ENCODE assay signal across 8 mouse cellular contexts in the genomic region with DNA sequence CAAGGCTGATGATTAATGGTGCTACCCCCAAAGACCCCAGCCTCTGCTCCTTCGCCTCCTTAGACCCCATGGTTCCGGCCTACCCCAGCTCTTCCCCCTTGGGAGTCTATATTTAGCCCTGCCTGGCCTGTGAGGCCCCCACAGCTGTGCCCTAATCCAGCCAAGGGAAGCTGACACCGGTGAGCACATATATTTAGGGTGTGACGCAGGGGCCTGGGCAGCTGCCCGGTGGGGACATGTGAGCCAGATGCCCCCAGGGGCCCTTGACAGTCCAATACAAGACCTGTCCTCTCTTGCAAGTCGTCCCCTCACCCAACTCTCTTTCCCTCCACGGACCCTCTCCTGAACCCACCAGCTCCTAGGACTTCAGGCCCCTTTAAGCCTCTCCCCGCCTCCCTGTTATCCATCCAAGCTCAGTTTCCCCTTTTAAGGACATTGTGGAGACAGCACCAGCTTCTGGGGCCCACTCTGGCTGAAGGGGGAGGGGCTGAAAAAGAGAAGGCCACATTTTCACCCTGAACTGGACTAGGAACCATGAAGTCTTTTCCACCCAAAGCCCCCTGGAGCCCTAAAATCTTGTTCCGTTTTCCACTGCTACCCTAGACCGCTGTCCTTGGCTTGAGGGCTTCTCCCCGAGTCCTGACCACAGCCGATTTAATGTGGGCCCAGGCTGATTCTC. TPM values are rescaled to one million over a fixed set of nuclear protein-coding genes. Genes with fewer than 3 reads are reported as not detected.
DNase-seq lines count a peak whose midpoint lies in the region; ATAC-seq and TF ChIP-seq lines count a peak whose summit lies in the region.

No protein-coding gene starts in this region.

- WGBS in intestine, embryonic 14.5 days: 56% methylated on average over 12 of the region's 12 CpGs
- 61% methylated on average over 12 of the region's 12 CpGs for WGBS in lung, embryonic 16.5 days
- 41% methylated on average over 12 of the region's 12 CpGs for WGBS in stomach, postnatal 0 days

- TF ChIP-seq EP300 in stomach, postnatal 0 days (optimal IDR thresholded peaks at IDR 0.05): peak; percentile 62

- no peaks in the 10 kb centered on the region for H3K27me3 ChIP-seq in testis, adult 2 months (ENCODE audit: control insufficient read depth, insufficient read depth, low read length)
- no peaks in the 10 kb centered on the region for H3K27me3 ChIP-seq in intestine, embryonic 14.5 days (replicated peaks; ENCODE audit: control insufficient read depth, insufficient read depth, low read length)
- H3K27me3 ChIP-seq in lung, embryonic 16.5 days (ENCODE audit: control insufficient read depth, insufficient read depth, low read depth, low read length): no peaks in the 10 kb centered on the region
- no peaks in the 10 kb centered on the region for H3K27me3 ChIP-seq in stomach, postnatal 0 days (ENCODE audit: control insufficient read depth, insufficient read depth, low read length)

- no peaks in the 10 kb centered on the region for H3K9me3 ChIP-seq in intestine, embryonic 14.5 days (ENCODE audit: control insufficient read depth, low read length)
- no peaks in the 10 kb centered on the region for H3K9me3 ChIP-seq in lung, embryonic 16.5 days (ENCODE audit: control insufficient read depth, low read length)
- H3K9me3 ChIP-seq in stomach, postnatal 0 days (ENCODE audit: control insufficient read depth, low read length): no peaks in the 10 kb centered on the region

- H3K36me3 ChIP-seq in testis, adult 2 months (ENCODE audit: control insufficient read depth, insufficient read depth, low read length): peaks cover 3% of the 10 kb centered on the region; the same call in 1 of the 2 replicates
- peaks cover 37% of the 10 kb centered on the region for H3K36me3 ChIP-seq in intestine, embryonic 14.5 days (ENCODE audit: control insufficient read depth, insufficient read depth, low read length)
- H3K36me3 ChIP-seq in lung, embryonic 16.5 days (ENCODE audit: control insufficient read depth, insufficient read depth, low read length): peaks cover 15% of the 10 kb centered on the region
- H3K36me3 ChIP-seq in stomach, postnatal 0 days (ENCODE audit: control insufficient read depth, insufficient read depth, low read length): peaks cover 21% of the 10 kb centered on the region

- peak overlapping the region; percentile 60 for H3K9ac ChIP-seq in intestine, embryonic 14.5 days (ENCODE audit: low read length)
- peak overlapping the region; percentile 79 for H3K9ac ChIP-seq in lung, embryonic 16.5 days (ENCODE audit: low read length)
- peak overlapping the region; percentile 76 for H3K9ac ChIP-seq in stomach, postnatal 0 days (ENCODE audit: low read length)

- DNase-seq in testis, postnatal 10 days (ENCODE audit: low spot score): no peak
- DNase-seq in gastrocnemius, postnatal 25 days: peak; percentile 89
- no peak for DNase-seq in intestine, embryonic 14.5 days (ENCODE audit: low spot score)
- DNase-seq in stomach, postnatal 0 days (ENCODE audit: low spot score): peak; percentile 47
- DNase-seq in layer of hippocampus, adult 9-11 months: no peak

- ATAC-seq in intestine, embryonic 14.5 days (replicated peaks; ENCODE audit: low FRiP score, low TSS enrichment, low read depth): no peak
- ATAC-seq in lung, embryonic 16.5 days (ENCODE audit: low read depth): peak; percentile 10
- ATAC-seq in stomach, postnatal 0 days (ENCODE audit: low FRiP score, low TSS enrichment): peak; percentile 34
- no peak for ATAC-seq in inflammation-experienced regulatory T-cells, adult 6 months

- no peak for TF ChIP-seq POLR2A in testis, adult 2 months (IDR thresholded peaks at IDR 0.05; ENCODE audit: control insufficient read depth, low read depth, low read length)

- peak overlapping the region; percentile 98 for H3K4me2 ChIP-seq in intestine, embryonic 14.5 days (ENCODE audit: low read length)
- peak overlapping the region; percentile 63 for H3K4me2 ChIP-seq in lung, embryonic 16.5 days (ENCODE audit: low read depth, low read length)
- H3K4me2 ChIP-seq in stomach, postnatal 0 days (replicated peaks; ENCODE audit: low read depth): peak overlapping the region; percentile 92

- H3K27ac ChIP-seq in testis, adult 2 months (ENCODE audit: control insufficient read depth, insufficient read depth, low read depth, low read length): peak overlapping the region; percentile 84; the same call in 1 of the 2 replicates
- peak overlapping the region; percentile 73 for H3K27ac ChIP-seq in intestine, embryonic 14.5 days (ENCODE audit: low read depth)
- H3K27ac ChIP-seq in lung, embryonic 16.5 days (ENCODE audit: low read length): peak overlapping the region; percentile 81
- H3K27ac ChIP-seq in stomach, postnatal 0 days (replicated peaks): peak overlapping the region; percentile 93

- peak overlapping the region; percentile 91 for H3K4me3 ChIP-seq in testis, adult 2 months (ENCODE audit: control insufficient read depth, low read depth, low read length)
- H3K4me3 ChIP-seq in intestine, embryonic 14.5 days (ENCODE audit: low read depth, low read length): peak overlapping the region; percentile 53
- peak overlapping the region; percentile 53 for H3K4me3 ChIP-seq in lung, embryonic 16.5 days (ENCODE audit: low read length)
- peak overlapping the region; percentile 57 for H3K4me3 ChIP-seq in stomach, postnatal 0 days (ENCODE audit: low read depth, low read length)

- H3K4me1 ChIP-seq in testis, adult 2 months (ENCODE audit: control insufficient read depth, insufficient read depth, low read length): peaks cover 38% of the 10 kb centered on the region
- peaks cover 47% of the 10 kb centered on the region for H3K4me1 ChIP-seq in intestine, embryonic 14.5 days (replicated peaks; ENCODE audit: control insufficient read depth, insufficient read depth, low read length)
- peaks cover 45% of the 10 kb centered on the region for H3K4me1 ChIP-seq in lung, embryonic 16.5 days (replicated peaks; ENCODE audit: control insufficient read depth, insufficient read depth, low read length)
- peaks cover 4% of the 10 kb centered on the region for H3K4me1 ChIP-seq in stomach, postnatal 0 days (replicated peaks; ENCODE audit: control insufficient read depth, insufficient read depth)

- no peak for TF ChIP-seq CTCF in testis, adult 2 months (IDR thresholded peaks at IDR 0.05; ENCODE audit: control insufficient read depth, insufficient read depth, insufficient replicate concordance, low read depth, low read length)
- no peak for TF ChIP-seq CTCF in stomach, postnatal 0 days (IDR thresholded peaks at IDR 0.05; ENCODE audit: low read depth)

RNA-seq across cellular contexts. Expression of gene Ehbp1l1, which starts 0.9 kb away (rescaled TPM):
- 105 and 122 TPM in 2 replicates for polyA plus RNA-seq in testis, adult 2 months (2012; rRNA removed)
- 100 to 1,000 TPM; 241 to 266 TPM for total RNA-seq in gastrocnemius, postnatal 25 days (2021)
- 29.6 and 33.6 TPM in 2 replicates for polyA plus RNA-seq in intestine, embryonic 14.5 days (2014; fragmentation: Nextera tagmentation; extraction: Ambion mirVana)
- polyA plus RNA-seq in lung, embryonic 16.5 days (2015; fragmentation: Nextera tagmentation; extraction: Ambion mirVana): 25.3 and 25.9 TPM in 2 replicates
- 28.0 and 29.5 TPM in 2 replicates for polyA plus RNA-seq in stomach, postnatal 0 days (2015; fragmentation: Nextera tagmentation; extraction: Ambion mirVana)
- 10 to 100 TPM; 12.5 to 43.4 (median 19.4) TPM for polyA plus RNA-seq in inflammation-experienced regulatory T-cells, adult 6 months (2017; shearing (Covaris generic))

RNA-seq across cellular contexts. Expression of gene Fam89b, which starts 4.3 kb away (rescaled TPM):
- 256 and 286 TPM in 2 replicates for polyA plus RNA-seq in testis, adult 2 months (2012; rRNA removed)
- total RNA-seq in gastrocnemius, postnatal 25 days (2021): 10 to 100 TPM; 24.7 to 24.9 TPM
- 85.8 and 95.7 TPM in 2 replicates for polyA plus RNA-seq in intestine, embryonic 14.5 days (2014; fragmentation: Nextera tagmentation; extraction: Ambion mirVana)
- 89.1 and 92.9 TPM in 2 replicates for polyA plus RNA-seq in lung, embryonic 16.5 days (2015; fragmentation: Nextera tagmentation; extraction: Ambion mirVana)
- 51.9 and 52.1 TPM in 2 replicates for polyA plus RNA-seq in stomach, postnatal 0 days (2015; fragmentation: Nextera tagmentation; extraction: Ambion mirVana)
- polyA plus RNA-seq in inflammation-experienced regulatory T-cells, adult 6 months (2017; shearing (Covaris generic)): 10 to 100 TPM; 13.0 to 57.6 (median 36.1) TPM

RNA-seq across cellular contexts. Expression of gene Ltbp3, which starts 15.5 kb away (rescaled TPM):
- polyA plus RNA-seq in testis, adult 2 months (2012; rRNA removed): 7.6 and 8.1 TPM in 2 replicates
- total RNA-seq in gastrocnemius, postnatal 25 days (2021): 10 to 100 TPM; 45.7 to 49.6 TPM
- polyA plus RNA-seq in intestine, embryonic 14.5 days (2014; fragmentation: Nextera tagmentation; extraction: Ambion mirVana): 30.1 and 36.0 TPM in 2 replicates
- polyA plus RNA-seq in lung, embryonic 16.5 days (2015; fragmentation: Nextera tagmentation; extraction: Ambion mirVana): 52.3 and 61.9 TPM in 2 replicates
- 15.7 and 26.9 TPM in 2 replicates for polyA plus RNA-seq in stomach, postnatal 0 days (2015; fragmentation: Nextera tagmentation; extraction: Ambion mirVana)
- polyA plus RNA-seq in inflammation-experienced regulatory T-cells, adult 6 months (2017; shearing (Covaris generic)): under 1 TPM in 1 of 3 experiments, not detected in 2; 0.77 TPM

RNA-seq across cellular contexts. Expression of gene Kcnk7, which starts 21.0 kb away (rescaled TPM):
- polyA plus RNA-seq in testis, adult 2 months (2012; rRNA removed): 10.2 and 10.8 TPM in 2 replicates
- not detected for total RNA-seq in gastrocnemius, postnatal 25 days (2021)
- 0.30 and 0.45 TPM in 2 replicates for polyA plus RNA-seq in intestine, embryonic 14.5 days (2014; fragmentation: Nextera tagmentation; extraction: Ambion mirVana)
- polyA plus RNA-seq in lung, embryonic 16.5 days (2015; fragmentation: Nextera tagmentation; extraction: Ambion mirVana): 0.36 and 0.50 TPM in 2 replicates
- polyA plus RNA-seq in stomach, postnatal 0 days (2015; fragmentation: Nextera tagmentation; extraction: Ambion mirVana): 8.4 and 9.5 TPM in 2 replicates
- polyA plus RNA-seq in inflammation-experienced regulatory T-cells, adult 6 months (2017; shearing (Covaris generic)): 1 to 10 TPM; 1.5 to 5.7 (median 2.6) TPM

RNA-seq across cellular contexts. Expression of gene Pcnx3, which starts 36.5 kb away (rescaled TPM):
- 63.4 and 67.4 TPM in 2 replicates for polyA plus RNA-seq in testis, adult 2 months (2012; rRNA removed)
- 10 to 100 TPM; 13.5 to 13.8 TPM for total RNA-seq in gastrocnemius, postnatal 25 days (2021)
- polyA plus RNA-seq in intestine, embryonic 14.5 days (2014; fragmentation: Nextera tagmentation; extraction: Ambion mirVana): 27.6 and 30.8 TPM in 2 replicates
- 18.3 and 20.8 TPM in 2 replicates for polyA plus RNA-seq in lung, embryonic 16.5 days (2015; fragmentation: Nextera tagmentation; extraction: Ambion mirVana)
- 6.5 and 7.9 TPM in 2 replicates for polyA plus RNA-seq in stomach, postnatal 0 days (2015; fragmentation: Nextera tagmentation; extraction: Ambion mirVana)
- polyA plus RNA-seq in inflammation-experienced regulatory T-cells, adult 6 months (2017; shearing (Covaris generic)): 10 to 100 TPM; 14.8 to 26.0 (median 21.1) TPM

Comparison
In these comparisons a context has a peak if more than half of its experiments do, and no peak if none do; other contexts are left out.
1. DNase-seq: peak in gastrocnemius, postnatal 25 days (single experiment) and stomach, postnatal 0 days (single experiment); none in testis, postnatal 10 days (single experiment), intestine, embryonic 14.5 days (single experiment) and layer of hippocampus, adult 9-11 months (single experiment).
2. ATAC-seq: peak in lung, embryonic 16.5 days (single experiment) and stomach, postnatal 0 days (single experiment); none in intestine, embryonic 14.5 days (single experiment) and inflammation-experienced regulatory T-cells, adult 6 months (single experiment).
3. Peak in every context shown above with its lines, with median percentiles within 50 percentile points of each other: H3K27ac ChIP-seq, H3K4me3 ChIP-seq, H3K4me2 ChIP-seq and H3K9ac ChIP-seq.